In the genomic region with DNA sequence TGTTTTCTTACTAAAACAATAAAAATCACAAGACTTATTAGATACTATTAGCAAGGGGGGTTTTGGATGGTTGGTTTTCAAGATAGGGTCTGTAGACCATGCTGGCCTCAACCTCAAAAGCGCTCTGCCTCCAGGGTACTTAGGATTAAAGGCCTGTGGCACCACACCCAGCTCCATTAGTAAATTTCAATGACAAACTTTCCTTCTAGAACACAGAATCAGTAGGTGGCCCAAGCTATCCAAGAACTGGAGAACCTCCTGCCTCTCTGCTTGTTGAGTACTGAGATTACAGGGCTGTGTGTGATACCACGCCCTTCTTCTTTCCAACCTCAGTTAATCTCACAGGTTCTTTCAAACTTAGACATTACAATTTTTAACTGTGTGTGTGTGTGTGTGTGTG, we compare ENCODE assay signal across 18 mouse cellular contexts. TPM values are rescaled to one million over a fixed set of nuclear protein-coding genes. Genes with fewer than 3 reads are reported as not detected.
A peak's percentile ranks its signal among the peaks of the same experiment; 100 is the strongest.
DNase-seq lines count a peak whose midpoint lies in the region; ATAC-seq and TF ChIP-seq lines count a peak whose summit lies in the region.
"Had no signal": no experiment of that assay in that cellular context is flagged by ENCODE, and none has a peak within 500 bp of the region (broad histone marks: within the 10 kb centered on the region; RNA-seq: fewer than 3 reads in every experiment).

No protein-coding gene starts in this region.

- ATAC-seq in liver, embryonic 11.5 days (replicated peaks; ENCODE audit: low FRiP score): no peak
- no peak for ATAC-seq in liver, postnatal 0 days
- ATAC-seq: forebrain, embryonic 16.5 days; midbrain, embryonic 13.5 days had no signal

- H3K4me2 ChIP-seq in liver, embryonic 11.5 days: no peak overlapping the region; the same call in 1 of the 2 replicates
- H3K4me2 ChIP-seq in liver, postnatal 0 days (ENCODE audit: low read depth, low read length): peak overlapping the region; percentile 72
- H3K4me2 ChIP-seq: heart, embryonic 11.5 days had no signal

- no peak for DNase-seq in liver, adult 2 months (ENCODE audit: extremely low read depth, low read depth, low spot score)
- no peak for DNase-seq in liver, embryonic 11.5 days (ENCODE audit: low spot score)
- DNase-seq in ES-CJ7 (ENCODE audit: low read depth, low spot score) (peak; percentile 86), ZHBTc4 (ENCODE audit: low read depth, low spot score) (peak; percentile 84)
- DNase-seq in liver, postnatal 0 days: no peak
- no peak for DNase-seq in retina, embryonic 14.5 days (ENCODE audit: low spot score)
- DNase-seq in thymus, postnatal 10 days (ENCODE audit: low spot score in 2 of 2): no peak
- DNase-seq: adrenal gland, postnatal 25 days; cerebellum, postnatal 14 days; gastrocnemius, postnatal 10 days; kidney, postnatal 14 days; lung, adult 2 months; lung, postnatal 4 days; thymus, adult 18-20 months had no signal

- H3K27me3 ChIP-seq in liver, adult 2 months (ENCODE audit: control insufficient read depth, insufficient read depth, low read length): no peaks in the 10 kb centered on the region
- no peaks in the 10 kb centered on the region for H3K27me3 ChIP-seq in liver, embryonic 11.5 days (replicated peaks; ENCODE audit: control insufficient read depth, insufficient read depth, low read length)
- H3K27me3 ChIP-seq in liver, postnatal 0 days (ENCODE audit: insufficient read depth, low read length): no peaks in the 10 kb centered on the region
- H3K27me3 ChIP-seq: midbrain, embryonic 13.5 days had no signal

- peak overlapping the region; percentile 23 for H3K9ac ChIP-seq in liver, adult 2 months (ENCODE audit: low read depth, low read length)
- no peak overlapping the region for H3K9ac ChIP-seq in liver, embryonic 11.5 days (ENCODE audit: low read depth, low read length)
- no peak overlapping the region for H3K9ac ChIP-seq in liver, postnatal 0 days (replicated peaks)
- H3K9ac ChIP-seq: midbrain, embryonic 13.5 days had no signal

- no peaks in the 10 kb centered on the region for H3K9me3 ChIP-seq in liver, embryonic 11.5 days (ENCODE audit: control insufficient read depth, low read length)
- H3K9me3 ChIP-seq in liver, postnatal 0 days (ENCODE audit: low read length): no peaks in the 10 kb centered on the region
- H3K9me3 ChIP-seq: hindbrain, embryonic 10.5 days; midbrain, embryonic 13.5 days had no signal

- peak overlapping the region; percentile 59 for H3K27ac ChIP-seq in liver, adult 2 months (replicated peaks; ENCODE audit: insufficient read depth, low read depth, low read length)
- H3K27ac ChIP-seq in liver, embryonic 11.5 days (ENCODE audit: low read depth, low read length): no peak overlapping the region
- no peak overlapping the region for H3K27ac ChIP-seq in liver, postnatal 0 days (ENCODE audit: low read depth)
- H3K27ac ChIP-seq: hindbrain, embryonic 10.5 days; midbrain, embryonic 13.5 days had no signal

- no peak for TF ChIP-seq CTCF in liver, adult 2 months (IDR thresholded peaks at IDR 0.05; ENCODE audit: low read depth, low read length)
- TF ChIP-seq CTCF in liver, postnatal 0 days (IDR thresholded peaks at IDR 0.05; ENCODE audit: low read depth): no peak

- no peak for TF ChIP-seq POLR2A in liver, adult 2 months (IDR thresholded peaks at IDR 0.05; ENCODE audit: extremely low read depth, insufficient read depth, low read length)

- peak overlapping the region; percentile 1; the same call in 1 of the 2 replicates for H3K4me3 ChIP-seq in liver, adult 2 months (ENCODE audit: insufficient read depth, low read depth, low read length)
- H3K4me3 ChIP-seq in liver, embryonic 11.5 days (ENCODE audit: low read depth, low read length): no peak overlapping the region
- H3K4me3 ChIP-seq in liver, postnatal 0 days (ENCODE audit: low read depth, low read length): peak overlapping the region; percentile 99; the same call in 1 of the 2 replicates
- H3K4me3 ChIP-seq: hindbrain, embryonic 10.5 days had no signal

- no peaks in the 10 kb centered on the region for H3K36me3 ChIP-seq in liver, adult 2 months (ENCODE audit: control insufficient read depth, insufficient read depth, low read length)
- 0 out of 2 replicates have a peak, but pooled peaks cover 2% of the 10 kb centered on the region for H3K36me3 ChIP-seq in liver, embryonic 11.5 days (ENCODE audit: control insufficient read depth, insufficient read depth, low read length)
- peaks cover 2% of the 10 kb centered on the region; the same call in 1 of the 2 replicates for H3K36me3 ChIP-seq in liver, postnatal 0 days (replicated peaks; ENCODE audit: insufficient read depth, low read length)
- H3K36me3 ChIP-seq: midbrain, embryonic 13.5 days had no signal

- H3K79me2 ChIP-seq in liver, adult 2 months (ENCODE audit: control insufficient read depth, insufficient read depth, low read length): peaks cover 34% of the 10 kb centered on the region

- WGBS in liver, adult 2 months: 66% methylated on average over 2 of the region's 2 CpGs
- WGBS in liver, embryonic 11.5 days: 89% methylated on average over 2 of the region's 2 CpGs
- WGBS in liver, postnatal 0 days (ENCODE audit: insufficient replicate concordance): 82% methylated on average over 2 of the region's 2 CpGs

- no peak for TF ChIP-seq EP300 in liver, postnatal 0 days (IDR thresholded peaks at IDR 0.05; ENCODE audit: low read depth)

- H3K4me1 ChIP-seq in liver, adult 2 months (ENCODE audit: control insufficient read depth, insufficient read depth, low read length): peaks cover 23% of the 10 kb centered on the region
- peaks cover 18% of the 10 kb centered on the region for H3K4me1 ChIP-seq in liver, embryonic 11.5 days (replicated peaks; ENCODE audit: control insufficient read depth, insufficient read depth, low read length)
- H3K4me1 ChIP-seq in liver, postnatal 0 days (ENCODE audit: insufficient read depth): peaks cover 40% of the 10 kb centered on the region

RNA-seq across cellular contexts. Expression of gene Brd4, which starts 3.4 kb away (rescaled TPM):
- total RNA-seq in liver, adult 2 months (2014; rRNA removed): 10.5 and 18.6 TPM in 2 replicates
- polyA plus RNA-seq in liver, adult 2 months (2012; rRNA removed): 18.3 and 18.4 TPM in 2 replicates
- 84.6 and 97.6 TPM in 2 replicates for polyA plus RNA-seq in liver, embryonic 11.5 days (2014; fragmentation: Nextera tagmentation; extraction: Ambion mirVana)
- polyA plus RNA-seq in liver, postnatal 0 days (2015; fragmentation: Nextera tagmentation; extraction: Ambion mirVana): 20.2 and 20.7 TPM in 2 replicates

RNA-seq across cellular contexts. Expression of gene Akap8, which starts 39.9 kb away (rescaled TPM):
- total RNA-seq in liver, adult 2 months (2014; rRNA removed): 30.3 and 31.6 TPM in 2 replicates
- 29.0 and 47.9 TPM in 2 replicates for polyA plus RNA-seq in liver, adult 2 months (2012; rRNA removed)
- 54.9 and 60.9 TPM in 2 replicates for polyA plus RNA-seq in liver, embryonic 11.5 days (2014; fragmentation: Nextera tagmentation; extraction: Ambion mirVana)
- 14.5 and 17.3 TPM in 2 replicates for polyA plus RNA-seq in liver, postnatal 0 days (2015; fragmentation: Nextera tagmentation; extraction: Ambion mirVana)

Comparison
In these comparisons a context has a peak if more than half of its experiments do, and no peak if none do; other contexts are left out.
1. DNase-seq: peak in ES-CJ7 (single experiment) and ZHBTc4 (single experiment); none in liver, adult 2 months (single experiment), liver, embryonic 11.5 days (single experiment), liver, postnatal 0 days (single experiment), retina, embryonic 14.5 days (single experiment) and thymus, postnatal 10 days (0 of 2).